Mouse (Mus musculus): ENCODE results near the gene Nmt1. TPM values are rescaled to one million over a fixed set of nuclear protein-coding genes. Genes with fewer than 3 reads are reported as not detected.

The Nmt1 gene
- total RNA-seq, 2 experiments from 2014 or later, result 165 to 167 TPM

GRCm38 (mm10) chr11:103111301-103111700, 83.3 kb downstream of the Nmt1 start:
- DNase-seq, result no peak

GRCm38 (mm10) chr11:103111881-103112551, 84.0 kb downstream of the Nmt1 start:
- peak in 1 of 2 experiments; percentile 43 for DNase-seq

DNA sequence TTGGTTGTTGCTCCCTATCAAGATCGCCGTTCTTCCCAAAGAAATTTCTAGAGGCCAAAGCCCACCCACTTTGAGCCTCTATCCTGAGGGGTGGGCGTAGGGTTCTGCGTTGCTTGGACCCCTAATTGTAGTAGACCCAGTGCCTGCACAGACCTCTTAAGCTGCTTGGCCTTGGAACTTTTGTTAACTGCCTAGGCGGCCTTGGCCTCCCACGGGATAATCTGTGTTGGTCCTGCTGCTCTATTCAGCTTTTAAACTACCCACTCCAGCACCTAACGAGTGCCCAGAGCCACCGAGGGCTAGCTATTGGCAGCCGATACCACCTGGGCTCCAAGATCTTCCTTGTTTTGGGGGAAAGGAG, 84.5 kb downstream of the Nmt1 start:
- no peak for DNase-seq

DNA sequence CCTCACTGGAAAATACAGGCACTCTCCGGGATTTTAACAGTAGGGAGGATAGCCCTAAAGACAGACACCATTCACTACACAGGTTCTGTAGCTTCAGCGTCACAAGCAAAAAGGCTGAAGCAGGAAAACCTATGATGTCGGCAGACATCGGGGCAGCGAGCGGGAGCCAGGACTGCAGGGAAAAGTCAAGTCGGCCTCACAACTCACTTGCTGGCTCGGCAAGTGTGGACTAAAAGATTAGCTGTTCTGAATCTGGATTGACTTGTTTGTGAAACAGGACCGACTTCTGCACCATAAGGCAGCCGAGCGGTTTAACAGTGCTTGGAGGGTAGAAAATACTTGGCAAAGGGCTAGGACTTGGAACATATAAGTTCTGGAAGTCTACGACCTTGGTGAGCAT, 85.0 kb downstream of the Nmt1 start:
- no peak for DNase-seq

- no peak for DNase-seq
These were observed 85.8 kb downstream of the Nmt1 start for GRCm38 (mm10) chr11:103113771-103114170.

DNA sequence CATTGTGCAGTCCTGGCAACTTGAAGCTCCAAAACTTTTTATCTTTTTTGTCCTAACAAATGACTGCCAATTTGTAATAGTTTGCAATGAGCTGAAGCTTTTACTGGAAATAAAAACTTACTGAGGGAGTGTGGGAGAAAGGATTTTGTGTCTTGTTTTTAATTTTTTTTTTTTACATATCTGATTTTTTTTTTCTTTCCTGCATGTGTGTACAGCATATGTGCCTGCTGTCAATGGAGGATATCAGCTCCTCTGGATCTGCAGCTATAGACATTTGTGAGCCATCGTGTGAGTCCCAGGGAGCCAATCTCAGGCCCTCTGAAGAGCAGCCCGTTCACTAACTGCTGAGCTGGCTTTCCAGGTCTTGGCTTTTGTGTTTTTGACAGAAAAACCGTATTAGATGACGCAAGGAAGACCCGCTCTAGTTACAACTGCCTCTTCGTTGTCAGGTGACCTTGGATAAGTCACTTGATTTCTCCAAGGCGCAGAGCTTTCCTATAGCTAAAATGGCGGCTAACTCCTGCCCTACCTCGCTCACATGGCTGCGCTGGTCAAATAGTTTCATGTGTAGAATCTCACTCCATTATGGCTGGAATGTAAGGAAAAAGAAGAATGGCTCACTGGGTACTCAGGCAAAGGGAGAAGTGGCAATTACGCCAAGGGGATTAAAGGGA, 86.4 kb downstream of the Nmt1 start:
- DNase-seq, result no peak

- peak; percentile 81 to 84 for DNase-seq
These were observed 87.4 kb downstream of the Nmt1 start for GRCm38 (mm10) chr11:103115163-103116007.

DNA sequence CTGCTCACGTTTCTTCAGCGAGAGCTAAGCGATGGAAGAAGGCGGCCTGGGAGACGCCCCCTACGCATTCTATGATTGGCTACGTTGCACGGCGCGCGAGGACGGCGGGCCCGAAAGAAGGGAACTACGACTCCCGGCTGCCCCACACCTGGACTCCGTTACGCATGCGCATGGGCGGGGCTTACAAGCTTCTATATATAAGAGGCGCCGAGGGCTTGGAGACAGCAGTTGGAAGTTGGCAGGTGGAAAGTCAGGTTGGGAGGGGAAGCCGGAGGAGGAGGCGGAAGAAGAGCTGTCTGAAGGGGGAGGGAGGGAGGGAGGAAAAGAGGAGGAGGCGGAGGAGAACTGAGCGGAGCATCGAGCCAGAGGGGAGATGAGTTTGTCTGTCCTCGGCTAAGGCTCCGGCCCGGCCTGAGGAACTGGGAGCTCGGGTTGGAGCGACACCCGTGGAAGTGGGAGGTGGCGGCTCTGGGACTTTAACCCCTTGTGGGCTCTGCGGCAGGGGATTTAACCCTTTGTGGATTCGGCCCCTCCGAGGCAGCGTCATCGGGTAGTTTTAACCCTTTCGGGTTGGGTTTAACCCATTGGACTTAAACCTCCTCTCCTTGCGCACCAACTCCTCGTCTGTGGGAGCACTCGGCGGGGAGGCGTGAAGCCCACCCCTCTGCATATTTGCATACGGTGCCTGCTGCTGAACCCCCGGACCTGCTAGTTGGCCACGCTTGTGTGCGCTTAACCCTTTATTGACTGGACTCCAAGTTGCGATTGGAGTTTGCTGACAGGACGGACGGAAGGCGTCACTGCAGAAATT, 88.2 kb downstream of the Nmt1 start, which contains the start of gene Hexim1:
Gene Hexim1, plus strand, starts transcription at position 224 of the 811 bp plus-strand sequence.
- peak; percentile 100 for DNase-seq

DNA sequence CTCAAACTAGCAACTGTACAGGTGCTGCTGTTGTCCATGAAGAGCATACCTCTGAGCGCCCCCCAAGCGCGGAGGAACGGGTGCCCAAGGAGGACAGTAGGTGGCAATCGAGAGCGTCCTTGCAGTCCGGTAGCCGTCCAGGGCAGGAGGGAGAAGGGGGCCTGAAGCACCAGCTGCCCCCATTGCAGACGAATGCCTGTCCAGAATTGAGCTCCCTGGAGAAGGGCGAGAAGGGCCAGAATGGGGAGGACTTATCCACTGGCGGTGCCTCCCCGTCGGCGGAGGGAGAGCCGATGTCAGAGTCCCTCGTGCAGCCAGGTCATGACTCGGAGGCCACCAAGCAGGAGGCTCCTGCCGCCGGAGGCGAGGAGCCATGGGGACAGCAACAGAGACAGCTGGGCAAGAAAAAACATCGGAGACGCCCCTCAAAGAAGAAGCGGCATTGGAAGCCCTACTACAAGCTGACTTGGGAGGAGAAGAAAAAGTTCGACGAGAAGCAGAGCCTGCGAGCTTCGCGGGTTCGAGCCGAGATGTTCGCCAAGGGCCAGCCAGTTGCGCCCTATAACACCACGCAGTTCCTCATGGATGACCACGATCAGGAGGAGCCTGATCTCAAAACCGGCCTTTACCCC, 89.1 kb downstream of the Nmt1 start:
- DNase-seq, result peak; percentile 72

DNA sequence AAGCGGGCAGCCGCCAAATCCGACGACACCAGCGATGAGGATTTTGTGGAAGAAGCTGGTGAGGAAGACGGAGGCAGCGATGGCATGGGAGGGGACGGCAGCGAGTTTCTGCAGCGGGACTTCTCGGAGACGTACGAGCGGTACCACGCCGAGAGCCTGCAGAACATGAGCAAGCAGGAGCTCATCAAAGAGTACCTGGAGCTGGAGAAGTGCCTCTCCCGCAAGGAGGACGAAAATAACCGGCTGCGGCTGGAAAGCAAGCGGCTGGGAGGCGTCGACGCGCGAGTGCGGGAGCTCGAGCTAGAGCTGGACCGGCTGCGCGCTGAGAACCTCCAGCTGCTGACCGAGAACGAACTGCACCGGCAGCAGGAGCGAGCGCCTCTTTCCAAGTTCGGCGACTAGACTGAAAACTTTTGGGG, 89.6 kb downstream of the Nmt1 start:
- DNase-seq, result peak in 1 of 2 experiments; percentile 49

Small RNA genes lying within 50 kb of the gene (microRNA-seq; reads per million reads assigned to microRNA genes)
- gene Mir6931, result 0 to 0.90 reads per million in 2 experiments

Other genes with a start within 250 kb of the Nmt1 start
- 1 to 10 TPM; 5.1 TPM for gene Gjc1, start 208.5 kb upstream of the Nmt1 start, total RNA-seq (2021)
- 1 to 10 TPM; 2.0 to 4.6 TPM for gene Higd1b, start 192.3 kb upstream of the Nmt1 start, total RNA-seq (2021)
- 100 to 1,000 TPM; 129 to 131 TPM for gene Eftud2, start 147.2 kb upstream of the Nmt1 start, total RNA-seq (2021)
- gene Ccdc103, start 147.0 kb upstream of the Nmt1 start, total RNA-seq (2021), result 1 to 10 TPM; 1.6 to 2.4 TPM
- gene Fam187a, start 143.0 kb upstream of the Nmt1 start, total RNA-seq (2021), result not detected
- gene Gfap, start 127.3 kb upstream of the Nmt1 start, total RNA-seq (2021), result 100 to 1,000 TPM; 275 to 320 TPM
- gene Kif18b, start 103.1 kb upstream of the Nmt1 start, total RNA-seq (2021), result under 1 TPM; 0.27 to 0.40 TPM
- 10 to 100 TPM; 16.2 to 18.2 TPM for gene C1ql1, start 81.5 kb upstream of the Nmt1 start, total RNA-seq (2021)
- 10 to 100 TPM; 88.9 to 96.1 TPM for gene Dcakd, start 143 bp downstream of the Nmt1 start, total RNA-seq (2021)
- gene Plcd3, start 73.5 kb downstream of the Nmt1 start, total RNA-seq (2021), result 1 to 10 TPM; 9.5 TPM
- 10 to 100 TPM; 76.4 to 86.1 TPM for gene Acbd4, start 73.5 kb downstream of the Nmt1 start, total RNA-seq (2021)
- gene Hexim1, start 88.0 kb downstream of the Nmt1 start, total RNA-seq (2021), result 10 to 100 TPM; 52.7 to 56.1 TPM
- 10 to 100 TPM; 14.8 to 14.9 TPM for gene Hexim2, start 104.2 kb downstream of the Nmt1 start, total RNA-seq (2021)
- gene Fmnl1, start 142.9 kb downstream of the Nmt1 start, total RNA-seq (2021), result 100 to 1,000 TPM; 136 to 154 TPM
- 1 to 10 TPM; 1.5 to 2.3 TPM for gene 1700023F06Rik, start 180.4 kb downstream of the Nmt1 start, total RNA-seq (2021)
- gene Spata32, start 190.2 kb downstream of the Nmt1 start, total RNA-seq (2021), result 1 to 10 TPM in 1 of 2 experiments, under 1 TPM in 1; 0.72 to 1.6 TPM
- gene Map3k14, start 239.3 kb downstream of the Nmt1 start, total RNA-seq (2021), result 1 to 10 TPM; 3.2 to 4.3 TPM

Measured in layer of hippocampus, postnatal 36 days (tissue).